ENCODE assay signal across 8 mouse cellular contexts in the genomic region with DNA sequence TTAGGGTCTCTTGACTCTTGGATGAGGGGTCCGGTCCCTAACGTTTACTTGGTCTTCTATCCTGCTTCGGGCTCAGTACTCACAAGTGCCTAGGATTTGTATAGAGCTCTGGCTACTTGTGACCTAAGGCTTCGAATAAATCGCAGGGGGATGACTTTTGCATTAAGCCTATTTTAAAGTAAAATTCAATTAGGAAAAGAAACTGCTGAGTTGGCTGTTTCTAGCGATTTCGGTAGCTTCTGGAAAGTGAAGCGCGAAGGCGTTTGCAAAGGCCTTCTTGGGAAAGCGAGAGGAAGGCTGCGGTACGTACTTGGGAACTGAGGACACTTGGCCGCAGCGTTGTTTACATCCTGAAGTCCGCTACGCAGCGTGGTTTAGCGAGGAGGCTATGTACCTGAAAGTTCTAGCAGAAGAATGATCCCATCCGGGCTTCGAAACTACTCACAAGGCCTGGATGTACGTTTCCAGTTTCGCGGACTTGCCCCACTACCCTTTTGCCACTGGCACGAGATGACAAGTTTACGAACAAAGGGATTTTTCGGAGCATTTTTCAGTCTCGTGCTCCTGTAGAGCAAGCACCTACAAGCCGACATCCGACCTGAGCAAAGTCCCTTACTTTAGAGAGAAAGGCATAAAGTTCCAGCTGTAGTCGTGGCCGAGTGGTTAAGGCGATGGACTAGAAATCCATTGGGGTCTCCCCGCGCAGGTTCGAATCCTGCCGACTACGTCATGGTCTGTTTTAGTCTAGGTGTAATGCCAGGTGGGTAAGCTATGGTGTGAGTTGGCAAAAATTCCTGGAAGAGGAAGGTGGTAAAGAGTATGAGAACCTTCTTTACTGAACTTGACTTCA. TPM values are rescaled to one million over a fixed set of nuclear protein-coding genes. Genes with fewer than 3 reads are reported as not detected.
DNase-seq lines count a peak whose midpoint lies in the region; ATAC-seq and TF ChIP-seq lines count a peak whose summit lies in the region.

No protein-coding gene starts in this region.

- TF ChIP-seq POLR2A in bone marrow, adult 2 months (IDR thresholded peaks at IDR 0.05; ENCODE audit: borderline replicate concordance, control insufficient read depth, low read depth, low read length): no peak
- TF ChIP-seq POLR2A in liver, adult 2 months (IDR thresholded peaks at IDR 0.05; ENCODE audit: extremely low read depth, insufficient read depth, low read length): no peak

- peak overlapping the region; percentile 48 for H3K4me2 ChIP-seq in forebrain, postnatal 0 days (ENCODE audit: low read depth)
- peak overlapping the region; percentile 56 for H3K4me2 ChIP-seq in hindbrain, embryonic 15.5 days
- H3K4me2 ChIP-seq in midbrain, embryonic 16.5 days (ENCODE audit: low read length): peak overlapping the region; percentile 61

- peak overlapping the region; percentile 8 for H3K4me3 ChIP-seq in bone marrow, adult 2 months (replicated peaks; ENCODE audit: control insufficient read depth, low read depth, low read length)
- H3K4me3 ChIP-seq in forebrain, postnatal 0 days (ENCODE audit: low read depth, low read length): peak overlapping the region; percentile 35
- H3K4me3 ChIP-seq in hindbrain, embryonic 15.5 days: peak overlapping the region; percentile 30
- peak overlapping the region; percentile 24 for H3K4me3 ChIP-seq in liver, adult 2 months (ENCODE audit: insufficient read depth, low read depth, low read length)
- peak overlapping the region; percentile 32 for H3K4me3 ChIP-seq in midbrain, embryonic 16.5 days (ENCODE audit: low read depth, low read length)

- no peak overlapping the region for H3K27ac ChIP-seq in bone marrow, adult 2 months (ENCODE audit: control insufficient read depth, insufficient read depth, low read depth, low read length, poor library complexity)
- no peak overlapping the region for H3K27ac ChIP-seq in forebrain, postnatal 0 days (ENCODE audit: low read depth, low read length)
- H3K27ac ChIP-seq in hindbrain, embryonic 15.5 days (replicated peaks): no peak overlapping the region
- H3K27ac ChIP-seq in liver, adult 2 months (replicated peaks; ENCODE audit: insufficient read depth, low read depth, low read length): no peak overlapping the region
- H3K27ac ChIP-seq in midbrain, embryonic 16.5 days (ENCODE audit: low read length): no peak overlapping the region

- ATAC-seq in forebrain, postnatal 0 days: no peak; the same call in 1 of the 2 replicates
- ATAC-seq in hindbrain, embryonic 15.5 days (ENCODE audit: low FRiP score, low read depth): peak; percentile 65
- 0 out of 2 replicates have a peak, but pooled peaks have one; percentile 54 for ATAC-seq in midbrain, embryonic 16.5 days

- no peak overlapping the region for H3K9ac ChIP-seq in forebrain, postnatal 0 days
- 0 out of 2 replicates have a peak overlapping the region, but pooled peaks have one; percentile 11 for H3K9ac ChIP-seq in hindbrain, embryonic 15.5 days
- H3K9ac ChIP-seq in liver, adult 2 months (ENCODE audit: low read depth, low read length): peak overlapping the region; percentile 38
- no peak overlapping the region for H3K9ac ChIP-seq in midbrain, embryonic 16.5 days (ENCODE audit: low read depth, low read length)

- peak; percentile 37 for DNase-seq in gastrocnemius, adult 18-20 months (ENCODE audit: low spot score)
- DNase-seq in gastrocnemius, postnatal 14 days: no peak
- peak; percentile 67 for DNase-seq in forebrain, postnatal 0 days
- DNase-seq in liver, adult 2 months (ENCODE audit: extremely low read depth, low read depth, low spot score): peak; percentile 76
- peak; percentile 62 for DNase-seq in testis, postnatal 10 days (ENCODE audit: low spot score)

- no peaks in the 10 kb centered on the region for H3K36me3 ChIP-seq in forebrain, postnatal 0 days (ENCODE audit: insufficient read depth)
- H3K36me3 ChIP-seq in hindbrain, embryonic 15.5 days: no peaks in the 10 kb centered on the region
- no peaks in the 10 kb centered on the region for H3K36me3 ChIP-seq in liver, adult 2 months (ENCODE audit: control insufficient read depth, insufficient read depth, low read length)
- H3K36me3 ChIP-seq in midbrain, embryonic 16.5 days (ENCODE audit: control insufficient read depth, insufficient read depth, low read length): no peaks in the 10 kb centered on the region

- H3K4me1 ChIP-seq in bone marrow, adult 2 months (ENCODE audit: control insufficient read depth, insufficient read depth, low read length): no peaks in the 10 kb centered on the region; the same call in 1 of the 2 replicates
- peaks cover 3% of the 10 kb centered on the region; the same call in 1 of the 2 replicates for H3K4me1 ChIP-seq in forebrain, postnatal 0 days (ENCODE audit: insufficient read depth)
- peaks cover 11% of the 10 kb centered on the region for H3K4me1 ChIP-seq in hindbrain, embryonic 15.5 days (replicated peaks)
- H3K4me1 ChIP-seq in liver, adult 2 months (ENCODE audit: control insufficient read depth, insufficient read depth, low read length): peaks cover 3% of the 10 kb centered on the region
- peaks cover 9% of the 10 kb centered on the region for H3K4me1 ChIP-seq in midbrain, embryonic 16.5 days (ENCODE audit: control insufficient read depth, insufficient read depth, low read length)

- no peaks in the 10 kb centered on the region for H3K79me2 ChIP-seq in liver, adult 2 months (ENCODE audit: control insufficient read depth, insufficient read depth, low read length)

- peaks cover 64% of the 10 kb centered on the region for H3K27me3 ChIP-seq in forebrain, postnatal 0 days (ENCODE audit: insufficient read depth, low read length)
- H3K27me3 ChIP-seq in hindbrain, embryonic 15.5 days: peaks cover 80% of the 10 kb centered on the region
- H3K27me3 ChIP-seq in liver, adult 2 months (ENCODE audit: control insufficient read depth, insufficient read depth, low read length): peaks cover 5% of the 10 kb centered on the region; the same call in 1 of the 2 replicates
- H3K27me3 ChIP-seq in midbrain, embryonic 16.5 days (ENCODE audit: control insufficient read depth, insufficient read depth, low read depth, low read length): peaks cover 44% of the 10 kb centered on the region

- intact Hi-C loops in gastrocnemius, postnatal 14 days (cut with DNase I; ENCODE audit: low total_unique reads): no loop called here

- no peaks in the 10 kb centered on the region for H3K9me3 ChIP-seq in forebrain, postnatal 0 days (ENCODE audit: low read length)
- no peaks in the 10 kb centered on the region for H3K9me3 ChIP-seq in hindbrain, embryonic 15.5 days
- H3K9me3 ChIP-seq in midbrain, embryonic 16.5 days (replicated peaks; ENCODE audit: control insufficient read depth, low read length, poor library complexity, severe bottlenecking): no peaks in the 10 kb centered on the region

- no peak for TF ChIP-seq CTCF in bone marrow, adult 2 months (IDR thresholded peaks at IDR 0.05; ENCODE audit: control insufficient read depth, insufficient read depth, low read length)
- no peak for TF ChIP-seq CTCF in forebrain, postnatal 0 days (IDR thresholded peaks at IDR 0.05; ENCODE audit: low read depth)
- no peak for TF ChIP-seq CTCF in liver, adult 2 months (IDR thresholded peaks at IDR 0.05; ENCODE audit: low read depth, low read length)

- WGBS in bone marrow, adult 2 months: 1% methylated on average over 38 of the region's 38 CpGs
- WGBS in forebrain, postnatal 0 days: 1% methylated on average over 38 of the region's 38 CpGs
- WGBS in hindbrain, embryonic 15.5 days: 1% methylated on average over 38 of the region's 38 CpGs
- WGBS in liver, adult 2 months: 4% methylated on average over 38 of the region's 38 CpGs
- WGBS in midbrain, embryonic 16.5 days: 1% methylated on average over 38 of the region's 38 CpGs

RNA-seq across cellular contexts. Expression of a gene that starts 26.1 kb away (rescaled TPM):
- total RNA-seq in gastrocnemius, adult 18-20 months (2021): under 1 TPM; 0.48 to 0.69 TPM
- total RNA-seq in gastrocnemius, postnatal 14 days (2021): under 1 TPM; 0.33 to 0.38 TPM
- 1.4 and 2.5 TPM in 2 replicates for polyA plus RNA-seq in bone marrow, adult 2 months (2011; ENCODE audit: insufficient read depth, insufficient read length, low replicate concordance, missing spikeins)
- 20.7 and 21.6 TPM in 2 replicates for total RNA-seq in forebrain, postnatal 0 days (2014; rRNA removed)
- 15.3 and 17.2 TPM in 2 replicates for polyA plus RNA-seq in forebrain, postnatal 0 days (2015; fragmentation: Nextera tagmentation; extraction: Ambion mirVana)
- polyA plus RNA-seq in hindbrain, embryonic 15.5 days (2015; fragmentation: Nextera tagmentation; extraction: Ambion mirVana): 11.7 and 12.3 TPM in 2 replicates
- 0.18 and 0.60 TPM in 2 replicates for total RNA-seq in liver, adult 2 months (2014; rRNA removed)
- 0.07 and 0.11 TPM in 2 replicates for polyA plus RNA-seq in liver, adult 2 months (2012; rRNA removed)
- 12.0 and 13.7 TPM in 2 replicates for polyA plus RNA-seq in midbrain, embryonic 16.5 days (2015; fragmentation: Nextera tagmentation; extraction: Ambion mirVana)

Comparison
In these comparisons a context has a peak if more than half of its experiments do, and no peak if none do; other contexts are left out.
1. H3K9ac ChIP-seq: peak in hindbrain, embryonic 15.5 days (single experiment) and liver, adult 2 months (single experiment); none in forebrain, postnatal 0 days (single experiment) and midbrain, embryonic 16.5 days (single experiment).
2. Peak in every context shown above with its lines, with median percentiles within 50 percentile points of each other: H3K4me3 ChIP-seq and H3K4me2 ChIP-seq.